In the genomic region with DNA sequence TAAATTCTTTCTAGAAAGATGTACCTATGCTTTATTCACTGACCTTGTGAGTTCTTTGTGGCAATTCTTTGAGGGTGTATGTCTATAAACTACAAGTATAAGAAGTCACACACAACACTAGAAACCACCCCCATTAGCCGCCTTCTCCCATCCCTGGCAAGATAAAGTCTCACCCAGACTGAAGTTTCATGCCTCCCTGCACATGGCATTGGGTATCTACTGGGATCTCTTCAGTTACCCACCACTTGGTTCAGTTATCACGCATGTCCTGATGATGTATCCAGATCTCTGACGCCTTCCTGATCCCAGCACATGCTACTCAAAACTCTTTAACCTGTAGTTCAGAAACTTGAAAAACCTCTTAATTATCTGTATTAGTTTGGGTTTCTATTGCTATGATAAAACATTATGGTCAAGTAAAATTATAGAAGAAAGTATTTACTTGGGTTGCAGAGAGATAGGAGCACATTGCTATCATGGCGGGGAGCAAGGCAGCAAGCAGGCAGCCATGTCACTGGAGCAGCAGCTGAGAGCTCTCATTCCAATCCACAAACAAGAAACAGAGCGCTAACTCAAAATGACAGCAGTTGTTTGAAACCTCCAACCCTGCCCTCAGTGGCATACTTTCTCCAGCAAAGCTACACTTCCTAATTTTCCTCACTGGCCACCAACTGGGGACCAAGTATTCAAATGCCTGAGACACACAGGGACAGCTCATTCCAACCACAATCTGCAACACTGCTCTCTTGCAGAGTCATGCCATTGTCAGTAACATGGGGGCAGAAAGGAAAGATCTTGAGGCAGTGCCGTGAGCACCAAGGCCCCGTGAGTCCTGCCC, we compare ENCODE assay signal across 14 mouse cellular contexts. TPM values are rescaled to one million over a fixed set of nuclear protein-coding genes. Genes with fewer than 3 reads are reported as not detected.
DNase-seq lines count a peak whose midpoint lies in the region; ATAC-seq and TF ChIP-seq lines count a peak whose summit lies in the region.
"Had no signal": no experiment of that assay in that cellular context is flagged by ENCODE, and none has a peak within 500 bp of the region (broad histone marks: within the 10 kb centered on the region; RNA-seq: fewer than 3 reads in every experiment).

No protein-coding gene starts in this region.

- ATAC-seq in hindbrain, embryonic 16.5 days, result no peak
- 0 out of 2 replicates have a peak, but pooled peaks have one; percentile 2 for ATAC-seq in common myeloid progenitor, adult 5-6 weeks (replicated peaks; ENCODE audit: low read depth, poor library complexity, severe bottlenecking)
- no peak for ATAC-seq in liver, embryonic 12.5 days

- TF ChIP-seq CTCF in gastrocnemius, adult 2 months (IDR thresholded peaks at IDR 0.05), result no peak
- no peak for TF ChIP-seq CTCF in cerebellum, adult 2 months (IDR thresholded peaks at IDR 0.05; ENCODE audit: borderline replicate concordance, insufficient read depth, low read depth, low read length)

- H3K4me3 ChIP-seq in hindbrain, embryonic 10.5 days, result no peak overlapping the region
- no peak overlapping the region for H3K4me3 ChIP-seq in hindbrain, embryonic 16.5 days (ENCODE audit: low read length)
- no peak overlapping the region for H3K4me3 ChIP-seq in liver, embryonic 12.5 days
- H3K4me3 ChIP-seq in gastrocnemius, adult 2 months, result no peak overlapping the region
- H3K4me3 ChIP-seq in cerebellum, adult 2 months (replicated peaks; ENCODE audit: insufficient read depth, low read depth, low read length), result no peak overlapping the region

- H3K9ac ChIP-seq in hindbrain, embryonic 16.5 days (ENCODE audit: low read depth, low read length), result no peak overlapping the region
- 0 out of 2 replicates have a peak overlapping the region, but pooled peaks have one; percentile 2 for H3K9ac ChIP-seq in liver, embryonic 12.5 days

- TF ChIP-seq POLR2A in cerebellum, adult 2 months (IDR thresholded peaks at IDR 0.05; ENCODE audit: borderline replicate concordance, insufficient read depth, low read length), result no peak

- H3K9me3 ChIP-seq in hindbrain, embryonic 10.5 days, result 0 out of 2 replicates have a peak, but pooled peaks cover 2% of the 10 kb centered on the region
- H3K9me3 ChIP-seq in hindbrain, embryonic 16.5 days (ENCODE audit: control insufficient read depth, low read length), result no peaks in the 10 kb centered on the region
- H3K9me3 ChIP-seq in liver, embryonic 12.5 days (replicated peaks), result no peaks in the 10 kb centered on the region

- intact Hi-C loops in gastrocnemius, adult 2 months (cut with DNase I), result loop anchor here (5.0 kb wide), 2 partner anchors 33 to 53 kb away; partner anchors contain the start of gene Cmbl

- H3K27me3 ChIP-seq in hindbrain, embryonic 10.5 days (ENCODE audit: insufficient read depth, poor library complexity, severe bottlenecking), result 0 out of 2 replicates have a peak, but pooled peaks cover 9% of the 10 kb centered on the region
- H3K27me3 ChIP-seq in hindbrain, embryonic 16.5 days (replicated peaks; ENCODE audit: control insufficient read depth, insufficient read depth, low read length), result no peaks in the 10 kb centered on the region
- H3K27me3 ChIP-seq in liver, embryonic 12.5 days (replicated peaks), result no peaks in the 10 kb centered on the region
- H3K27me3 ChIP-seq in cerebellum, adult 2 months (ENCODE audit: control insufficient read depth, insufficient read depth, low read length), result no peaks in the 10 kb centered on the region

- H3K4me1 ChIP-seq in hindbrain, embryonic 10.5 days (replicated peaks), result peaks cover 35% of the 10 kb centered on the region
- H3K4me1 ChIP-seq in hindbrain, embryonic 16.5 days (ENCODE audit: control insufficient read depth, insufficient read depth, low read depth, low read length), result peaks cover 4% of the 10 kb centered on the region; the same call in 1 of the 2 replicates
- H3K4me1 ChIP-seq in liver, embryonic 12.5 days, result peaks cover 74% of the 10 kb centered on the region
- H3K4me1 ChIP-seq in cerebellum, adult 2 months (ENCODE audit: control insufficient read depth, insufficient read depth, low read length), result 0 out of 2 replicates have a peak, but pooled peaks cover 4% of the 10 kb centered on the region

- WGBS in hindbrain, embryonic 10.5 days, result 75% methylated on average over 7 of the region's 7 CpGs
- WGBS in hindbrain, embryonic 16.5 days, result 73% methylated on average over 7 of the region's 7 CpGs
- 58% methylated on average over 7 of the region's 7 CpGs for WGBS in liver, embryonic 12.5 days (ENCODE audit: insufficient replicate concordance)
- 64% methylated on average over 7 of the region's 7 CpGs for WGBS in cerebellum, adult 2 months

- H3K4me2 ChIP-seq in hindbrain, embryonic 16.5 days (ENCODE audit: low read length), result no peak overlapping the region
- no peak overlapping the region for H3K4me2 ChIP-seq in liver, embryonic 12.5 days

- H3K27ac ChIP-seq in hindbrain, embryonic 10.5 days, result peak overlapping the region; percentile 83
- no peak overlapping the region for H3K27ac ChIP-seq in hindbrain, embryonic 16.5 days (ENCODE audit: low read depth, low read length)
- peak overlapping the region; percentile 80 for H3K27ac ChIP-seq in liver, embryonic 12.5 days
- no peak overlapping the region for H3K27ac ChIP-seq in gastrocnemius, adult 2 months
- no peak overlapping the region for H3K27ac ChIP-seq in cerebellum, adult 2 months (ENCODE audit: insufficient read depth, low read length)
- H3K27ac ChIP-seq: macrophage had no signal

- H3K36me3 ChIP-seq in hindbrain, embryonic 10.5 days, result no peaks in the 10 kb centered on the region
- no peaks in the 10 kb centered on the region for H3K36me3 ChIP-seq in hindbrain, embryonic 16.5 days (ENCODE audit: control insufficient read depth, insufficient read depth, low read length)
- no peaks in the 10 kb centered on the region for H3K36me3 ChIP-seq in liver, embryonic 12.5 days

- DNase-seq in hindbrain, embryonic 10.5 days (ENCODE audit: low spot score), result no peak
- peak; percentile 67 for DNase-seq in 416B (ENCODE audit: low read depth)
- DNase-seq in thymus, postnatal 10 days (ENCODE audit: low spot score in 2 of 2), result no peak
- no peak for DNase-seq in gastrocnemius, adult 2 months
- no peak for DNase-seq in cerebellum, adult 2 months
- DNase-seq: cerebellum, adult 11 months; gastrocnemius, postnatal 36 days; kidney, adult 8-10 months; lung, adult 18-20 months; thymus, adult 2 months had no signal

RNA-seq across cellular contexts. Expression of gene March6, which starts 3.8 kb away (rescaled TPM):
- 34.5 and 39.9 TPM in 2 replicates for polyA plus RNA-seq in hindbrain, embryonic 10.5 days (2016; fragmentation: Nextera tagmentation; extraction: Ambion mirVana)
- polyA plus RNA-seq in hindbrain, embryonic 16.5 days (2015; fragmentation: Nextera tagmentation; extraction: Ambion mirVana), result 68.3 and 82.9 TPM in 2 replicates
- total RNA-seq in common myeloid progenitor, adult 5-6 weeks (2017), result 44.8 and 58.4 TPM in 2 replicates
- polyA plus RNA-seq in liver, embryonic 12.5 days (2016; fragmentation: Nextera tagmentation; extraction: Ambion mirVana), result 22.0 and 22.2 TPM in 2 replicates
- total RNA-seq in gastrocnemius, adult 2 months (2021), result 100 to 1,000 TPM; 124 to 131 TPM
- polyA plus RNA-seq in cerebellum, adult 2 months (2012; rRNA removed), result 70.2 and 75.3 TPM in 2 replicates

RNA-seq across cellular contexts. Expression of gene Cmbl, which starts 30.5 kb away (rescaled TPM):
- polyA plus RNA-seq in hindbrain, embryonic 10.5 days (2016; fragmentation: Nextera tagmentation; extraction: Ambion mirVana), result 1.6 and 2.0 TPM in 2 replicates
- polyA plus RNA-seq in hindbrain, embryonic 16.5 days (2015; fragmentation: Nextera tagmentation; extraction: Ambion mirVana), result 16.0 and 17.1 TPM in 2 replicates
- not detected in 2 replicates for total RNA-seq in common myeloid progenitor, adult 5-6 weeks (2017)
- 2.5 and 3.6 TPM in 2 replicates for polyA plus RNA-seq in liver, embryonic 12.5 days (2016; fragmentation: Nextera tagmentation; extraction: Ambion mirVana)
- total RNA-seq in gastrocnemius, adult 2 months (2021), result 10 to 100 TPM; 30.4 to 58.0 TPM
- polyA plus RNA-seq in cerebellum, adult 2 months (2012; rRNA removed), result 17.1 and 19.4 TPM in 2 replicates

Comparison
In these comparisons a context has a peak if more than half of its experiments do, and no peak if none do; other contexts are left out.
1. H3K27ac ChIP-seq: peak in hindbrain, embryonic 10.5 days (single experiment) and liver, embryonic 12.5 days (single experiment); none in hindbrain, embryonic 16.5 days (single experiment), gastrocnemius, adult 2 months (single experiment) and cerebellum, adult 2 months (single experiment).